Mouse (Mus musculus) bone marrow macrophage, adult 2 months (primary cell): ENCODE results near the gene Slc29a2.

Source experiments
- CTCF ChIP-seq: IDR thresholded peaks from 2 replicates; pipeline ENCODE4 v1.5.1; 2012; ENCODE audit warnings: low read depth, mild to moderate bottlenecking, low read length, moderate library complexity
- POLR2A ChIP-seq: IDR thresholded peaks from 2 replicates; pipeline ENCODE4 v1.6.1; 2012; ENCODE audit warnings: mild to moderate bottlenecking, low read depth, low read length, borderline replicate concordance

DNA sequence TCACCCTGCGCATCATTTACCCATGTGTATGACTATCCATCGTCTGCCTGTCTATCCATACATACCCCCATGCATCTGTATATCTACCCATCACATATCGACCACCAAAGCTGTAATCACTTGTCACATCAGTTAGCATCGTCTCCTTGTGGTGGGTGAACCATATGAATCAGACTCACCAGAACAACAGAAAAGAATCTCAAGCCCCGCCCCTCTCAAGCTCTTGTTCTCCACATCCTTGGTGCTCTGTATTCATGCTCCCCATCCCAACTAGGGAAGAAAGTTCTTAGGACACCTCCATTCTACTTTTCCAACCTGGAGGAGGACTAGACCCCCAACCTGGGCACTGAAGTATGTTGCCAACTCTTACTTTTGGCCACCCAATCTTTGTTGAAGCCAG, 38.4 kb downstream of the Slc29a2 start:
- no peak for TF ChIP-seq POLR2A
- no peak for TF ChIP-seq CTCF
